Mouse (Mus musculus) CH12.LX (cell line): ENCODE results near the gene Zfp597. TPM values are rescaled to one million over a fixed set of nuclear protein-coding genes. Genes with fewer than 3 reads are reported as not detected.

ENCODE experiments used
- DNase-seq: peaks from one replicate; pipeline ENCODE4 v3.0.0-alpha.2; 2013; ENCODE audit errors: extremely low read depth
- H3K27ac ChIP-seq: 2 replicates; pipeline ENCODE4 v1.5.1; 2012; ENCODE audit warnings: low read depth, mild to moderate bottlenecking, control low read depth, moderate library complexity; ENCODE audit not compliant: insufficient read depth
- H3K27me3 ChIP-seq: replicated peaks from 2 replicates; pipeline ENCODE3; 2012; ENCODE audit warnings: inconsistent platforms
- H3K36me3 ChIP-seq, 2 experiments: replicated peaks in 1 of 2; 2 replicates each; pipeline versions ENCODE3 to v1.6.1; 2012; ENCODE audit warnings: inconsistent platforms in 1 of 2, low read length in 1 of 2, mild to moderate bottlenecking in 1 of 2, mixed read lengths in 1 of 2, moderate library complexity in 1 of 2; ENCODE audit not compliant: control insufficient read depth in 1 of 2, insufficient read depth in 1 of 2
- H3K4me1 ChIP-seq, 2 experiments: 2 replicates each; pipeline ENCODE4 v1.6.1; 2012; ENCODE audit warnings: inconsistent platforms in 1 of 2, moderate library complexity in 1 of 2; ENCODE audit not compliant: insufficient read depth in 2 of 2, control insufficient read depth in 1 of 2
- H3K4me2 ChIP-seq: 2 replicates; pipeline ENCODE4 v1.6.1; 2012; ENCODE audit warnings: low read depth, mild to moderate bottlenecking, control low read depth; ENCODE audit not compliant: poor library complexity, insufficient read depth, severe bottlenecking
- H3K4me3 ChIP-seq, 3 experiments: fragments of 150-350 bp in 1 of 3; sonication (generic) in 1 of 3; replicated peaks in 1 of 3; 2 replicates each; pipeline versions ENCODE3 to v1.5.1; 2011 to 2012; ENCODE audit warnings: low read depth in 2 of 3, low read length in 2 of 3, mild to moderate bottlenecking in 2 of 3, moderate library complexity in 2 of 3, control low read depth in 1 of 3, improper control_type of control experiment in 1 of 3, inconsistent platforms in 1 of 3, mixed read lengths in 1 of 3; ENCODE audit not compliant: poor library complexity in 1 of 3
- H3K79me2 ChIP-seq: replicated peaks from 2 replicates; pipeline ENCODE4 v1.6.1; 2012; ENCODE audit warnings: mild to moderate bottlenecking, moderate library complexity; ENCODE audit not compliant: control insufficient read depth, poor library complexity, insufficient read depth, severe bottlenecking; ENCODE audit errors: extremely low read depth
- H3K9ac ChIP-seq: 2 replicates; pipeline ENCODE4 v1.6.1; 2012; ENCODE audit warnings: low read depth, mild to moderate bottlenecking, control low read depth, moderate library complexity; ENCODE audit not compliant: insufficient read depth
- H3K9me3 ChIP-seq: replicated peaks from 2 replicates; pipeline ENCODE3; 2012; ENCODE audit warnings: low read length, inconsistent platforms, mixed read lengths
- BHLHE40 ChIP-seq: IDR thresholded peaks from 2 replicates; pipeline ENCODE4 v1.6.1; 2011; ENCODE audit warnings: mild to moderate bottlenecking, low read depth, low read length, improper control_type of control experiment
- CHD1 ChIP-seq: IDR thresholded peaks from 2 replicates; pipeline ENCODE4 v1.6.1; 2012; ENCODE audit warnings: low read depth, low read length, improper control_type of control experiment, inconsistent platforms
- CHD2 ChIP-seq: IDR thresholded peaks from 2 replicates; pipeline ENCODE4 v1.6.1; 2011; ENCODE audit warnings: low read length, improper control_type of control experiment
- CTCF ChIP-seq, 2 experiments: IDR thresholded peaks in 1 of 2; conservative IDR thresholded peaks in 1 of 2; 2 replicates each; pipeline ENCODE4 v1.5.1; 2011 to 2012; ENCODE audit warnings: low read depth in 2 of 2, low read length in 2 of 2, improper control_type of control experiment in 1 of 2, inconsistent platforms in 1 of 2, mild to moderate bottlenecking in 1 of 2, moderate library complexity in 1 of 2
- E2F4 ChIP-seq: IDR thresholded peaks from 2 replicates; pipeline ENCODE4 v1.6.1; 2011; ENCODE audit warnings: low read depth, low read length, improper control_type of control experiment; ENCODE audit not compliant: insufficient replicate concordance
- ELF1 ChIP-seq: IDR thresholded peaks from 2 replicates; pipeline ENCODE4 v1.6.1; 2014; ENCODE audit warnings: low read depth, mild to moderate bottlenecking, inconsistent platforms, low read length, improper control_type of control experiment
- HCFC1 ChIP-seq: IDR thresholded peaks from 2 replicates; pipeline ENCODE4 v1.6.1; 2012; ENCODE audit warnings: low read depth, mild to moderate bottlenecking, inconsistent platforms, low read length, improper control_type of control experiment
- IRF4 ChIP-seq: IDR thresholded peaks from 2 replicates; pipeline ENCODE4 v1.6.1; 2014; ENCODE audit warnings: low read depth, mild to moderate bottlenecking, inconsistent platforms, low read length, improper control_type of control experiment
- JUN ChIP-seq: IDR thresholded peaks from 2 replicates; pipeline ENCODE4 v1.6.1; 2011; ENCODE audit warnings: low read depth, mild to moderate bottlenecking, low read length, improper control_type of control experiment, moderate library complexity; ENCODE audit not compliant: insufficient read depth
- JUND ChIP-seq: conservative IDR thresholded peaks from 2 replicates; pipeline ENCODE4 v1.6.1; 2011; ENCODE audit warnings: low read depth, low read length, improper control_type of control experiment
- KAT2A ChIP-seq: IDR thresholded peaks from 2 replicates; pipeline ENCODE4 v1.6.1; 2012; ENCODE audit warnings: low read length, improper control_type of control experiment, inconsistent platforms; ENCODE audit not compliant: insufficient replicate concordance
- MAFK ChIP-seq: IDR thresholded peaks from 2 replicates; pipeline ENCODE4 v1.6.1; 2011; ENCODE audit warnings: low read length, improper control_type of control experiment; ENCODE audit not compliant: insufficient replicate concordance
- MAX ChIP-seq: IDR thresholded peaks from 2 replicates; pipeline ENCODE4 v1.6.1; 2011; ENCODE audit warnings: low read length, improper control_type of control experiment
- MAZ ChIP-seq: IDR thresholded peaks from 2 replicates; pipeline ENCODE4 v1.6.1; 2012; ENCODE audit warnings: low read depth, mild to moderate bottlenecking, inconsistent platforms, low read length, improper control_type of control experiment, moderate library complexity
- MEF2A ChIP-seq: IDR thresholded peaks from 2 replicates; pipeline ENCODE4 v1.6.1; 2014; ENCODE audit warnings: low read depth, mild to moderate bottlenecking, inconsistent platforms, low read length, improper control_type of control experiment, borderline replicate concordance
- MXI1 ChIP-seq: IDR thresholded peaks from 2 replicates; pipeline ENCODE4 v1.6.1; 2011; ENCODE audit warnings: mild to moderate bottlenecking, low read depth, low read length, improper control_type of control experiment
- MYC ChIP-seq: IDR thresholded peaks from 2 replicates; pipeline ENCODE4 v1.6.1; 2011; ENCODE audit warnings: low read depth, mild to moderate bottlenecking, improper control_type of control experiment, low read length
- NELFE ChIP-seq: IDR thresholded peaks from 2 replicates; pipeline ENCODE4 v1.6.1; 2011; ENCODE audit warnings: low read depth, low read length, improper control_type of control experiment
- NRF1 ChIP-seq: IDR thresholded peaks from 2 replicates; pipeline ENCODE4 v1.6.1; 2014; ENCODE audit warnings: low read depth, mild to moderate bottlenecking, inconsistent platforms, low read length, improper control_type of control experiment, moderate library complexity
- PAX5 ChIP-seq: IDR thresholded peaks from 2 replicates; pipeline ENCODE4 v1.6.1; 2012; ENCODE audit warnings: low read length, inconsistent platforms, mixed read lengths
- POLR2AphosphoS2 ChIP-seq: IDR thresholded peaks from 2 replicates; pipeline ENCODE4 v1.6.1; 2011; ENCODE audit warnings: low read depth, low read length, improper control_type of control experiment
- RAD21 ChIP-seq: IDR thresholded peaks from 2 replicates; pipeline ENCODE4 v1.6.1; 2011; ENCODE audit warnings: low read depth, mild to moderate bottlenecking, low read length, improper control_type of control experiment, moderate library complexity
- RCOR1 ChIP-seq: conservative IDR thresholded peaks from 2 replicates; pipeline ENCODE4 v1.6.1; 2012; ENCODE audit warnings: low read depth, mild to moderate bottlenecking, inconsistent platforms, low read length, improper control_type of control experiment
- SIN3A ChIP-seq: IDR thresholded peaks from 2 replicates; pipeline ENCODE4 v1.6.1; 2012; ENCODE audit warnings: low read length, improper control_type of control experiment, inconsistent platforms
- SMC3 ChIP-seq: IDR thresholded peaks from 2 replicates; pipeline ENCODE4 v1.6.1; 2011; ENCODE audit warnings: low read depth, low read length, improper control_type of control experiment
- TBP ChIP-seq: conservative IDR thresholded peaks from 2 replicates; pipeline ENCODE4 v1.6.1; 2011; ENCODE audit warnings: low read depth, low read length, improper control_type of control experiment
- UBTF ChIP-seq: IDR thresholded peaks from 2 replicates; pipeline ENCODE4 v1.6.1; 2012; ENCODE audit warnings: low read depth, mild to moderate bottlenecking, inconsistent platforms, low read length, improper control_type of control experiment, moderate library complexity
- USF1 ChIP-seq: IDR thresholded peaks from 2 replicates; pipeline ENCODE4 v1.6.1; 2014; ENCODE audit warnings: low read depth, mild to moderate bottlenecking, inconsistent platforms, low read length, improper control_type of control experiment
- USF2 ChIP-seq: conservative IDR thresholded peaks from 2 replicates; pipeline ENCODE4 v1.6.1; 2011; ENCODE audit warnings: low read depth, low read length, improper control_type of control experiment
- ZC3H11A ChIP-seq: IDR thresholded peaks from 2 replicates; pipeline ENCODE4 v1.6.1; 2012; ENCODE audit warnings: low read depth, mild to moderate bottlenecking, inconsistent platforms, low read length, improper control_type of control experiment
- ZKSCAN1 ChIP-seq: IDR thresholded peaks from 2 replicates; pipeline ENCODE4 v1.6.1; 2012; ENCODE audit warnings: low read depth, inconsistent platforms, low read length, improper control_type of control experiment, borderline replicate concordance
- ZMIZ1 ChIP-seq: IDR thresholded peaks from 2 replicates; pipeline ENCODE4 v1.6.1; 2012; ENCODE audit warnings: low read depth, mild to moderate bottlenecking, inconsistent platforms, low read length, improper control_type of control experiment
- dilution Hi-C: fragments of 300-500 bp; cut with MboI; formaldehyde crosslinking; loops from 2 replicates; pipeline ENCODE4 v1.14.3; 2020; ENCODE audit warnings: low sequenced_read_pairs; ENCODE audit not compliant: extremely low pct_unique_long_range_greater_than_20kb, extremely low pct_ligation_motif_present
- in situ Hi-C: fragments of 300-500 bp; cut with MboI; formaldehyde crosslinking; loops from 3 replicates; pipeline ENCODE4 v1.14.3; 2019; ENCODE audit warnings: low sequenced_read_pairs, low pct_ligation_motif_present, low pct_unique_long_range_greater_than_20kb, mixed read lengths
- polyA plus RNA-seq: library from polyadenylated mRNA; unstranded; fragments of >175 nt; gene quantifications from 2 replicates; pipeline ENCODE4 v1.2.1, GENCODE M21; 2012; ENCODE audit warnings: low read depth; ENCODE audit not compliant: insufficient read length
- total RNA-seq, 2 experiments: library from RNA; depleted of rRNA; stranded (reverse); fragments of 300-350 nt in 1 of 2; fragments of >200 nt in 1 of 2; gene quantifications; 2 replicates each; pipeline ENCODE4 v1.2.3; 2012 to 2014

The Zfp597 gene
- total and polyA plus RNA-seq, 3 experiments: 10.4 to 17.8 (median 11.0) TPM

- no peak for DNase-seq
- Histone ChIP-seq H3K9ac (peak overlapping the region; percentile 83), H3K4me3 (peak overlapping the region in 2 of 3 experiments; percentile 57 to 59), H3K4me1 (peaks cover 9 to 27% of the 10 kb centered on the region in 2 experiments), H3K4me2 (peak overlapping the region; percentile 75; the same call in 1 of the 2 replicates), H3K79me2 (peaks cover 23% of the 10 kb centered on the region), H3K27ac (no peak overlapping the region), H3K36me3 (peaks cover 50 to 80% of the 10 kb centered on the region in 2 experiments)
- no peak for TF ChIP-seq UBTF
- TF ChIP-seq CTCF (conservative IDR thresholded peaks at IDR 0.05 in 1 of 2, IDR thresholded peaks at IDR 0.05 in 1 of 2; ENCODE audit: low read depth in 2 of 2, low read length in 2 of 2): no peak
- no peak for TF ChIP-seq ZMIZ1
- no peak for TF ChIP-seq USF2
- TF ChIP-seq MXI1: no peak
- TF ChIP-seq, all 38 proteins: peak for 0
- H3K9me3 ChIP-seq: no peaks in the 10 kb centered on the region
- H3K27me3 ChIP-seq: no peaks in the 10 kb centered on the region
- dilution Hi-C loops: no loop called here
- in situ Hi-C loops: no loop called here
Measured at GRCm38 (mm10) chr16:3896046-3896445, 11.7 kb upstream of the Zfp597 start.

DNA sequence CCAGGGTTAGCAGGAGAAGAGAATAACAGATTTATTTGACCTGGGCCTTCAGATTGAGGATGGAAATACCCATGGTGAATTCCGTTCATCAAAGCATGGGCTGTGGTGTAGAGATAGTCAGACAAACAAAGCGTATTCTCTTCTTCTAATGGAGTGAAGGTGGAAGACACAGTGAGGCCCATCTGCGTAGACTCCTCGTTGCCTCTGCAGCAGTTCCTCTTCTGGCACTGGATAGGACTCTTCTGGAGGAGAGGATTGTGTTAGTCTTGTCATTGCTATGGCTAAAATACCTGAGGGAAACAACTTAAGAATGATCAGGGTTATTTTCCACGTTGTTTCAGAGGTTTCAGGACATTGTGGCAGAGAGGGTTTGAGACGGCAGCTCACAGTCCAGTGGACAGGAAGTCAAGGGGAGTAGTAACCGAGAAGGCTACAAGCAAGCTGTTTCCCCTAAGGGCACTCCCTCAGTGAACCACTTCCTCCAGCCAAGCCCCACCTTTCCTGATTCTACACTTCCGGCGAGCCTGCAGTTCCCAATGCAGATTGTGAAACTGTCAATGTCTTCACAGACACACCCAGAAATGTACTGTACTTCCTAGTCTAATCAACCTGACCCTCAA is 10.9 kb upstream of the Zfp597 start:
- Histone ChIP-seq H3K4me1 (peaks cover 9 to 27% of the 10 kb centered on the region in 2 experiments), H3K27ac (peak overlapping the region; percentile 88), H3K36me3 (peaks cover 42 to 77% of the 10 kb centered on the region in 2 experiments), H3K4me2 (peak overlapping the region; percentile 98), H3K27me3 (no peaks in the 10 kb centered on the region), H3K9me3 (no peaks in the 10 kb centered on the region), H3K9ac (peak overlapping the region; percentile 98), H3K4me3 (peak overlapping the region; percentile 57 to 84 (median 59)), H3K79me2 (peaks cover 23% of the 10 kb centered on the region)
- in situ Hi-C loops (no loop called here), dilution Hi-C loops (no loop called here)
- peak; percentile 93 for DNase-seq
- TF ChIP-seq POLR2AphosphoS2 (peak; percentile 89; the same call in 1 of the 2 replicates), MAX (peak; percentile 71), E2F4 (no peak), NELFE (peak; percentile 97), ZMIZ1 (peak; percentile 90), SIN3A (peak; percentile 91), BHLHE40 (no peak), CHD1 (no peak), ELF1 (peak; percentile 93), NRF1 (no peak), MAFK (no peak), MAZ (0 out of 2 replicates have a peak, but pooled peaks have one; percentile 51), SMC3 (no peak), RAD21 (no peak), HCFC1 (peak; percentile 87), JUN (no peak), ZKSCAN1 (no peak; the same call in 1 of the 2 replicates), MXI1 (peak; percentile 89), TBP (peak; percentile 98), KAT2A (peak; percentile 54; the same call in 1 of the 2 replicates), JUND (no peak), MYC (peak; percentile 72; the same call in 1 of the 2 replicates), MEF2A (no peak), PAX5 (no peak), CHD2 (no peak), ZC3H11A (no peak), RCOR1 (no peak), UBTF (no peak), USF1 (no peak), IRF4 (peak; percentile 78)
